Mouse (Mus musculus): ENCODE data around the gene Tm4sf19. TPM values are rescaled to one million over a fixed set of nuclear protein-coding genes. Genes with fewer than 3 reads are reported as not detected.
"Not testable (repeated sequence)": the region's sequence is repeated elsewhere in the genome, so short reads cannot be mapped to it uniquely, and the experiment has no call there.

The Tm4sf19 gene
- polyA plus RNA-seq, 1 experiment from 2014 or later: not detected

- WGBS: 87% methylated on average over 2 of the region's 2 CpGs
- no peak overlapping the region for H3K27ac ChIP-seq
- no peaks in the 10 kb centered on the region for H3K27me3 ChIP-seq (replicated peaks)
- no peak overlapping the region for H3K9ac ChIP-seq
- H3K4me3 ChIP-seq: no peak overlapping the region
- peaks cover 20% of the 10 kb centered on the region for H3K4me1 ChIP-seq
- H3K4me2 ChIP-seq: no peak overlapping the region
- H3K9me3 ChIP-seq: no peaks in the 10 kb centered on the region
- no peaks in the 10 kb centered on the region for H3K36me3 ChIP-seq (replicated peaks)
- no peak for ATAC-seq (replicated peaks)
These were observed 32.8 kb downstream of the Tm4sf19 start for GRCm38 (mm10) chr16:32433138-32433537.

GRCm38 (mm10) chr16:32434066-32434465 lies 33.8 kb downstream of the Tm4sf19 start:
- Histone ChIP-seq H3K4me2 (no peak overlapping the region), H3K4me3 (no peak overlapping the region), H3K9ac (no peak overlapping the region), H3K36me3 (replicated peaks) (no peaks in the 10 kb centered on the region), H3K9me3 (no peaks in the 10 kb centered on the region), H3K27me3 (replicated peaks) (no peaks in the 10 kb centered on the region), H3K27ac (no peak overlapping the region), H3K4me1 (peaks cover 20% of the 10 kb centered on the region)
- ATAC-seq (replicated peaks): no peak
- 69% methylated on average over 6 of the region's 6 CpGs for WGBS

- ATAC-seq (replicated peaks): no peak
- Histone ChIP-seq H3K9me3 (no peaks in the 10 kb centered on the region), H3K27ac (no peak overlapping the region), H3K4me1 (peaks cover 18% of the 10 kb centered on the region), H3K4me2 (no peak overlapping the region), H3K4me3 (no peak overlapping the region), H3K36me3 (replicated peaks) (no peaks in the 10 kb centered on the region), H3K27me3 (replicated peaks) (no peaks in the 10 kb centered on the region), H3K9ac (no peak overlapping the region)
These were observed 34.4 kb downstream of the Tm4sf19 start for GRCm38 (mm10) chr16:32434691-32435090.

GRCm38 (mm10) chr16:32436657-32437056 lies 36.4 kb downstream of the Tm4sf19 start:
- WGBS: 76% methylated on average over 1 of the region's 1 CpGs
- ATAC-seq (replicated peaks): no peak

GRCm38 (mm10) chr16:32437266-32437665 lies 37.0 kb downstream of the Tm4sf19 start:
- H3K9me3 ChIP-seq: no peaks in the 10 kb centered on the region
- H3K9ac ChIP-seq: no peak overlapping the region
- peaks cover 4% of the 10 kb centered on the region; the same call in 1 of the 2 replicates for H3K4me1 ChIP-seq
- no peaks in the 10 kb centered on the region for H3K27me3 ChIP-seq (replicated peaks)
- H3K36me3 ChIP-seq (replicated peaks): no peaks in the 10 kb centered on the region
- WGBS: 97% methylated on average over 1 of the region's 1 CpGs
- H3K4me2 ChIP-seq: no peak overlapping the region
- no peak overlapping the region for H3K4me3 ChIP-seq
- no peak overlapping the region for H3K27ac ChIP-seq
- ATAC-seq (replicated peaks): no peak

More at GRCm38 (mm10) chr16:32436657-32437056, 36.4 kb downstream of the Tm4sf19 start:
- H3K4me1 ChIP-seq: peaks cover 10% of the 10 kb centered on the region
- H3K27ac ChIP-seq: no peak overlapping the region
- no peak overlapping the region for H3K9ac ChIP-seq
- no peaks in the 10 kb centered on the region for H3K27me3 ChIP-seq (replicated peaks)
- no peak overlapping the region for H3K4me3 ChIP-seq
- no peak overlapping the region for H3K4me2 ChIP-seq
- no peaks in the 10 kb centered on the region for H3K36me3 ChIP-seq (replicated peaks)
- H3K9me3 ChIP-seq: no peaks in the 10 kb centered on the region

- Histone ChIP-seq H3K27ac (no peak overlapping the region), H3K9ac (no peak overlapping the region), H3K4me3 (no peak overlapping the region), H3K27me3 (replicated peaks) (no peaks in the 10 kb centered on the region), H3K36me3 (replicated peaks) (no peaks in the 10 kb centered on the region), H3K4me1 (no peaks in the 10 kb centered on the region), H3K4me2 (no peak overlapping the region), H3K9me3 (no peaks in the 10 kb centered on the region)
- WGBS: 87% methylated on average over 3 of the region's 3 CpGs
- no peak for ATAC-seq (replicated peaks)
These were observed 41.1 kb downstream of the Tm4sf19 start for GRCm38 (mm10) chr16:32441432-32441831.

GRCm38 (mm10) chr16:32444615-32445014 lies 44.3 kb downstream of the Tm4sf19 start:
- H3K27ac ChIP-seq; ATAC-seq (replicated peaks); H3K27me3 ChIP-seq (replicated peaks); H3K9ac ChIP-seq; H3K36me3 ChIP-seq (replicated peaks); H3K4me2 ChIP-seq; H3K4me1 ChIP-seq; H3K4me3 ChIP-seq; H3K9me3 ChIP-seq: not testable (repeated sequence)
- WGBS: 87% methylated on average over 3 of the region's 3 CpGs

- no peaks in the 10 kb centered on the region for H3K9me3 ChIP-seq
- 100% methylated on average over 1 of the region's 1 CpGs for WGBS
- H3K27me3 ChIP-seq (replicated peaks): no peaks in the 10 kb centered on the region
- no peak overlapping the region for H3K4me3 ChIP-seq
- ATAC-seq (replicated peaks): no peak
- no peaks in the 10 kb centered on the region for H3K4me1 ChIP-seq
- H3K4me2 ChIP-seq: no peak overlapping the region
- no peak overlapping the region for H3K27ac ChIP-seq
- H3K36me3 ChIP-seq (replicated peaks): no peaks in the 10 kb centered on the region
- no peak overlapping the region for H3K9ac ChIP-seq
These were observed 45.3 kb downstream of the Tm4sf19 start for GRCm38 (mm10) chr16:32445558-32445957.

- Histone ChIP-seq H3K36me3 (replicated peaks) (no peaks in the 10 kb centered on the region), H3K9me3 (no peaks in the 10 kb centered on the region), H3K4me2 (no peak overlapping the region), H3K9ac (no peak overlapping the region), H3K4me1 (no peaks in the 10 kb centered on the region), H3K27me3 (replicated peaks) (no peaks in the 10 kb centered on the region), H3K27ac (no peak overlapping the region), H3K4me3 (no peak overlapping the region)
- 88% methylated on average over 2 of the region's 2 CpGs for WGBS
- ATAC-seq (replicated peaks): no peak
These were observed 46.3 kb downstream of the Tm4sf19 start for GRCm38 (mm10) chr16:32446563-32447138.

GRCm38 (mm10) chr16:32449665-32450064 lies 49.4 kb downstream of the Tm4sf19 start:
- no peak for ATAC-seq (replicated peaks)
- Histone ChIP-seq H3K27ac (no peak overlapping the region), H3K9ac (no peak overlapping the region), H3K9me3 (no peaks in the 10 kb centered on the region), H3K4me1 (no peaks in the 10 kb centered on the region), H3K4me2 (no peak overlapping the region), H3K4me3 (no peak overlapping the region), H3K36me3 (replicated peaks) (peaks cover 6% of the 10 kb centered on the region; the same call in 1 of the 2 replicates), H3K27me3 (replicated peaks) (no peaks in the 10 kb centered on the region)
- WGBS: 88% methylated on average over 3 of the region's 3 CpGs

- no peaks in the 10 kb centered on the region for H3K9me3 ChIP-seq
- WGBS: 100% methylated on average over 2 of the region's 2 CpGs
- no peaks in the 10 kb centered on the region for H3K4me1 ChIP-seq
- H3K4me3 ChIP-seq: no peak overlapping the region
- peaks cover 9% of the 10 kb centered on the region for H3K36me3 ChIP-seq (replicated peaks)
- no peaks in the 10 kb centered on the region for H3K27me3 ChIP-seq (replicated peaks)
- no peak overlapping the region for H3K27ac ChIP-seq
- H3K4me2 ChIP-seq: no peak overlapping the region
- H3K9ac ChIP-seq: no peak overlapping the region
- ATAC-seq (replicated peaks): no peak
These were observed 49.8 kb downstream of the Tm4sf19 start for GRCm38 (mm10) chr16:32450133-32450532.

- 94% methylated on average over 8 of the region's 8 CpGs for WGBS
These were observed 52.8 kb downstream of the Tm4sf19 start for GRCm38 (mm10) chr16:32453102-32453501.

GRCm38 (mm10) chr16:32454646-32455045 lies 54.3 kb downstream of the Tm4sf19 start:
- Histone ChIP-seq H3K4me2 (no peak overlapping the region), H3K27ac (no peak overlapping the region), H3K4me3 (no peak overlapping the region), H3K4me1 (no peaks in the 10 kb centered on the region), H3K36me3 (replicated peaks) (peaks cover 20% of the 10 kb centered on the region), H3K9ac (no peak overlapping the region), H3K9me3 (no peaks in the 10 kb centered on the region), H3K27me3 (replicated peaks) (no peaks in the 10 kb centered on the region)
- 89% methylated on average over 5 of the region's 5 CpGs for WGBS
- no peak for ATAC-seq (replicated peaks)

More at GRCm38 (mm10) chr16:32453102-32453501, 52.8 kb downstream of the Tm4sf19 start:
- Histone ChIP-seq H3K4me2 (no peak overlapping the region), H3K4me1 (no peaks in the 10 kb centered on the region), H3K4me3 (no peak overlapping the region), H3K9ac (no peak overlapping the region), H3K9me3 (no peaks in the 10 kb centered on the region), H3K27me3 (replicated peaks) (no peaks in the 10 kb centered on the region), H3K36me3 (replicated peaks) (peaks cover 20% of the 10 kb centered on the region), H3K27ac (no peak overlapping the region)
- no peak for ATAC-seq (replicated peaks)

Measured in midbrain, embryonic 15.5 days (tissue).